ENCODE assay signal across 9 mouse cellular contexts in genomic region chrX:49797213-49798019, GRCm38 (mm10). TPM values are rescaled to one million over a fixed set of nuclear protein-coding genes. Genes with fewer than 3 reads are reported as not detected.
A peak's percentile ranks its signal among the peaks of the same experiment; 100 is the strongest.
DNase-seq lines count a peak whose midpoint lies in the region; ATAC-seq and TF ChIP-seq lines count a peak whose summit lies in the region.
"Had no signal": no experiment of that assay in that cellular context is flagged by ENCODE, and none has a peak within 500 bp of the region (broad histone marks: within the 10 kb centered on the region; RNA-seq: fewer than 3 reads in every experiment).

TSS of gene Igsf1 (minus strand) at chrX:49797749.

- peak; percentile 52 for DNase-seq in ES-E14 (ENCODE audit: low read depth, low spot score)
- peak; percentile 11 to 35 for DNase-seq in adrenal gland, postnatal 36 days
- peak in 1 of 2 experiments; percentile 22 for DNase-seq in gastrocnemius, postnatal 4 days (ENCODE audit: low spot score in 2 of 2)
- no peak for DNase-seq in liver, embryonic 11.5 days (ENCODE audit: low spot score)
- peak; percentile 64 for DNase-seq in neural tube, embryonic 11.5 days (ENCODE audit: low spot score)
- no peak for DNase-seq in spleen, adult 18-20 months

- in situ Hi-C loops in ES-E14 (cut with MboI; ENCODE audit: low sequenced_read_pairs in 2 of 2, unreplicated experiment in 2 of 2) = no loop called here

- no peaks in the 10 kb centered on the region for H3K27me3 ChIP-seq in intestine, postnatal 0 days (replicated peaks; ENCODE audit: control insufficient read depth, insufficient read depth, low read length)
- 0 out of 2 replicates have a peak, but pooled peaks cover 2% of the 10 kb centered on the region for H3K27me3 ChIP-seq in liver, embryonic 11.5 days (replicated peaks; ENCODE audit: control insufficient read depth, insufficient read depth, low read length)
- H3K27me3 ChIP-seq in neural tube, embryonic 11.5 days (ENCODE audit: control insufficient read depth, insufficient read depth, low read length) = no peaks in the 10 kb centered on the region

- H3K9ac ChIP-seq in ES-E14 (ENCODE audit: insufficient read depth, low read depth, low read length, poor library complexity, severe bottlenecking) = no peak within 1 kb of the TSS; the same call in 1 of the 2 replicates
- H3K9ac ChIP-seq in intestine, postnatal 0 days (ENCODE audit: low read depth, low read length) = no peak within 1 kb of the TSS
- H3K9ac ChIP-seq in liver, embryonic 11.5 days (ENCODE audit: low read depth, low read length) = no peak within 1 kb of the TSS
- H3K9ac ChIP-seq in neural tube, embryonic 11.5 days (ENCODE audit: low read length) = no peak within 1 kb of the TSS

- peak; percentile 6; the same call in 1 of the 2 replicates for TF ChIP-seq CTCF in intestine, postnatal 0 days (IDR thresholded peaks at IDR 0.05; ENCODE audit: low read depth)

- ATAC-seq in intestine, postnatal 0 days = no peak
- peak; percentile 77 for ATAC-seq in liver, embryonic 11.5 days (replicated peaks; ENCODE audit: low FRiP score)
- ATAC-seq in neural tube, embryonic 11.5 days (ENCODE audit: insufficient read depth, low FRiP score, low TSS enrichment) = peak; percentile 91
- no peak for ATAC-seq in megakaryocyte-erythroid progenitor cell, adult 5-6 weeks (replicated peaks; ENCODE audit: low FRiP score, low TSS enrichment, poor library complexity, severe bottlenecking)

- no peaks in the 10 kb centered on the region for H3K9me3 ChIP-seq in ES-E14 (ENCODE audit: control insufficient read depth, insufficient read depth, low read depth, low read length)
- H3K9me3 ChIP-seq in intestine, postnatal 0 days (ENCODE audit: control insufficient read depth) = no peaks in the 10 kb centered on the region
- H3K9me3 ChIP-seq in liver, embryonic 11.5 days (ENCODE audit: control insufficient read depth, low read length) = no peaks in the 10 kb centered on the region
- no peaks in the 10 kb centered on the region for H3K9me3 ChIP-seq in neural tube, embryonic 11.5 days (ENCODE audit: control insufficient read depth, low read length)

- H3K36me3 ChIP-seq in ES-E14 (ENCODE audit: control insufficient read depth, insufficient read depth, low read length, poor library complexity, severe bottlenecking) = no peaks in the 10 kb centered on the region
- H3K36me3 ChIP-seq in intestine, postnatal 0 days (ENCODE audit: control insufficient read depth, insufficient read depth) = no peaks in the 10 kb centered on the region
- no peaks in the 10 kb centered on the region for H3K36me3 ChIP-seq in liver, embryonic 11.5 days (ENCODE audit: control insufficient read depth, insufficient read depth, low read length)
- H3K36me3 ChIP-seq in neural tube, embryonic 11.5 days (ENCODE audit: control insufficient read depth, insufficient read depth, low read length) = no peaks in the 10 kb centered on the region

- peak within 1 kb of the TSS; percentile 51 to 65 for H3K4me3 ChIP-seq in ES-E14 (ENCODE audit: insufficient read depth in 1 of 2, low read depth in 1 of 2, low read length in 2 of 2, poor library complexity in 1 of 2, severe bottlenecking in 1 of 2)
- H3K4me3 ChIP-seq in intestine, postnatal 0 days (ENCODE audit: low read depth, low read length) = peak within 1 kb of the TSS; percentile 21
- H3K4me3 ChIP-seq in liver, embryonic 11.5 days (ENCODE audit: low read depth, low read length) = peak within 1 kb of the TSS; percentile 32
- peak within 1 kb of the TSS; percentile 29 for H3K4me3 ChIP-seq in neural tube, embryonic 11.5 days (ENCODE audit: low read depth, low read length)

- peak within 1 kb of the TSS; percentile 57 for H3K4me2 ChIP-seq in intestine, postnatal 0 days (replicated peaks; ENCODE audit: low read depth)
- peak within 1 kb of the TSS; percentile 34 for H3K4me2 ChIP-seq in liver, embryonic 11.5 days
- peak within 1 kb of the TSS; percentile 40 for H3K4me2 ChIP-seq in neural tube, embryonic 11.5 days (ENCODE audit: low read depth)

- WGBS in intestine, postnatal 0 days = 24% methylated on average over 27 of the region's 28 CpGs
- WGBS in liver, embryonic 11.5 days = 25% methylated on average over 23 of the region's 28 CpGs
- 14% methylated on average over 26 of the region's 28 CpGs for WGBS in neural tube, embryonic 11.5 days

- no peaks in the 10 kb centered on the region for H3K4me1 ChIP-seq in ES-E14 (ENCODE audit: control insufficient read depth in 2 of 2, insufficient read depth in 2 of 2, low read length in 2 of 2, poor library complexity in 1 of 2)
- H3K4me1 ChIP-seq in intestine, postnatal 0 days (replicated peaks; ENCODE audit: control insufficient read depth, insufficient read depth, low read length) = no peaks in the 10 kb centered on the region
- no peaks in the 10 kb centered on the region for H3K4me1 ChIP-seq in liver, embryonic 11.5 days (replicated peaks; ENCODE audit: control insufficient read depth, insufficient read depth, low read length)
- H3K4me1 ChIP-seq in neural tube, embryonic 11.5 days (ENCODE audit: control insufficient read depth, insufficient read depth, low read length) = no peaks in the 10 kb centered on the region

- H3K27ac ChIP-seq in ES-E14 (ENCODE audit: insufficient read depth, low read depth, low read length, poor library complexity, severe bottlenecking) = no peak within 1 kb of the TSS
- H3K27ac ChIP-seq in intestine, postnatal 0 days (ENCODE audit: low read depth, low read length) = no peak within 1 kb of the TSS
- H3K27ac ChIP-seq in liver, embryonic 11.5 days (ENCODE audit: low read depth, low read length) = no peak within 1 kb of the TSS
- no peak within 1 kb of the TSS for H3K27ac ChIP-seq in neural tube, embryonic 11.5 days (ENCODE audit: low read depth, low read length)

TF ChIP-seq in ES-E14, 5 proteins besides CTCF, POLR2A, EP300 and RAD21:
- TF ChIP-seq CHD2 (IDR thresholded peaks at IDR 0.05; ENCODE audit: low read depth, low read length) (no peak), ZC3H11A (IDR thresholded peaks at IDR 0.05; ENCODE audit: borderline replicate concordance, low read depth, low read length) (no peak), MAFK (IDR thresholded peaks at IDR 0.05; ENCODE audit: insufficient read depth, low read depth, low read length) (no peak), ZNF384 (IDR thresholded peaks at IDR 0.05; ENCODE audit: low read depth, low read length) (no peak), HCFC1 (IDR thresholded peaks at IDR 0.05; ENCODE audit: borderline replicate concordance, insufficient read depth, low read length) (no peak)

RNA-seq across cellular contexts. Expression of gene Igsf1, which starts in this region (rescaled TPM):
- 2.3 and 3.9 TPM in 2 replicates for total RNA-seq in ES-E14 (2012; rRNA removed)
- 1 to 10 TPM; 1.3 to 1.8 TPM for total RNA-seq in adrenal gland, postnatal 36 days (2021)
- 100 to 1,000 TPM; 124 to 131 TPM for total RNA-seq in gastrocnemius, postnatal 4 days (2021)
- polyA plus RNA-seq in intestine, postnatal 0 days (2015; fragmentation: Nextera tagmentation; extraction: Ambion mirVana) = 0.09 and 0.25 TPM in 2 replicates
- polyA plus RNA-seq in liver, embryonic 11.5 days (2014; fragmentation: Nextera tagmentation; extraction: Ambion mirVana) = 63.0 and 68.7 TPM in 2 replicates
- 1.5 and 2.0 TPM in 2 replicates for polyA plus RNA-seq in neural tube, embryonic 11.5 days (2014; fragmentation: Nextera tagmentation; extraction: Ambion mirVana)
- not detected in 2 replicates for total RNA-seq in megakaryocyte-erythroid progenitor cell, adult 5-6 weeks (2014; fragmentation: Nextera tagmentation)
- not detected in 2 replicates for total RNA-seq in megakaryocyte-erythroid progenitor cell, adult 5-6 weeks (2017)
- total RNA-seq: neutrophil, adult 5-6 weeks had no signal

Comparison
In these comparisons a context has a peak if more than half of its experiments do, and no peak if none do; other contexts are left out.
1. RNA of gene Igsf1 (total RNA-seq): 124 to 131 TPM in gastrocnemius, postnatal 4 days; 2.3 to 3.9 TPM in ES-E14, 1.3 to 1.8 TPM in adrenal gland, postnatal 36 days and not detected in megakaryocyte-erythroid progenitor cell, adult 5-6 weeks; every median in the first group is over 10 times any median in the second.
2. RNA of gene Igsf1 (polyA plus RNA-seq): 63.0 to 68.7 TPM in liver, embryonic 11.5 days; 1.5 to 2.0 TPM in neural tube, embryonic 11.5 days and 0.09 to 0.25 TPM in intestine, postnatal 0 days; every median in the first group is over 10 times any median in the second.
3. DNase-seq: peak in ES-E14 (single experiment), adrenal gland, postnatal 36 days (2 of 2) and neural tube, embryonic 11.5 days (single experiment); none in liver, embryonic 11.5 days (single experiment) and spleen, adult 18-20 months (0 of 2).
4. ATAC-seq: peak in liver, embryonic 11.5 days (single experiment) and neural tube, embryonic 11.5 days (single experiment); none in intestine, postnatal 0 days (single experiment) and megakaryocyte-erythroid progenitor cell, adult 5-6 weeks (single experiment).
5. Peak in every context shown above with its lines, with median percentiles within 50 percentile points of each other: H3K4me3 ChIP-seq and H3K4me2 ChIP-seq.